Mouse (Mus musculus): ENCODE results near the gene Rhox2e.
"Not testable (repeated sequence)": the region's sequence is repeated elsewhere in the genome, so short reads cannot be mapped to it uniquely, and the experiment has no call there.

Gene Rhox2e

DNA sequence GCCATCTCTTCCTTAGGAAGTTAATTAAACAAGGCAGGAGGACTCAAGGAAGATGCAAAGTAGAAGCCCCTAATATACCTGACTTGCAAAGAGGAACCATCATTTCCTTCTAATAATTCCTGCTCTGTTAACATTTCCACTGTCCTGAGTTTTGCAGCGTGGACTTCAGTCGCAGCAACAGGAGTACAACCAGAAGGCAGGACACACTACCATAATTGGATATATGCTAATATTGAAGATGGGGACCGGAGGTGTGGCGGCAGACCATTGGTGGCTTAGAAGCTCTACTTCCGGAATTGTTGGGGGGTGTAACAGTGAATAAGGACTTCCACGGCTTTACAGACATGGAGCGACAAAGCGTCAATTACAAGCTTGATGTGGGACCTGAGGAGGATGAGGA lies at the start of gene Rhox2e:
Gene Rhox2e (plus strand): TSS at position 301 of the 400 bp plus-strand sequence.
- not testable (repeated sequence) for H3K27me3 ChIP-seq (ENCODE audit: insufficient read depth, low read length); H3K4me3 ChIP-seq (replicated peaks; ENCODE audit: low read length); H3K9me3 ChIP-seq (ENCODE audit: low read length); H3K4me1 ChIP-seq (replicated peaks; ENCODE audit: low read depth, low read length); H3K36me3 ChIP-seq (ENCODE audit: insufficient read depth, low read length)

GRCm38 (mm10) chrX:37514059-37514458 lies 16.2 kb upstream of the Rhox2e start, which contains the start of gene Rhox4d:
Rhox4d (plus strand) TSS chrX:37514359.
- not testable (repeated sequence) for H3K27me3 ChIP-seq (ENCODE audit: insufficient read depth, low read length); H3K36me3 ChIP-seq (ENCODE audit: insufficient read depth, low read length); H3K9me3 ChIP-seq (ENCODE audit: low read length); H3K4me1 ChIP-seq (replicated peaks; ENCODE audit: low read depth, low read length); H3K4me3 ChIP-seq (replicated peaks; ENCODE audit: low read length)

DNA sequence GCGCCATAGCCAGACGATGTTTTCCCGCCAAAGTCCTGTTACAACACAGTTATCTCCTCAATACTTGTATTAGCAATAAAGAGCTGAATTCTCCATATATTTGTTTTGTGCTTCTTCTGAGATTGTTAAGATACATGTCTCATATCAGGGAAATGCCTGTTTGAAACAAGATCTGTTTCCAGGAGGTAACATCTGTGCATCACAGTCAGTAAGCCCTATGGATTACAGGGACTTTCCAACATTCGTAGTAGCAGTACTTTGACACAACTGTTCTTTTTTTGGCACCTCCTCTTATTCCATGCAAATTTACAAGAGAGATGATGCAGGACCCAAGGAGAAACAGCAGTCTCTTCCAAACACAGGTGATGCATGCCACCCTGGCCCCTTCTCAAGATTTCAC lies 11.5 kb downstream of the Rhox2e start, which contains the start of gene Rhox3e:
Gene Rhox3e (plus strand): TSS at position 301 of the 400 bp plus-strand sequence.
- not testable (repeated sequence) for H3K27me3 ChIP-seq (ENCODE audit: insufficient read depth, low read length); H3K36me3 ChIP-seq (ENCODE audit: insufficient read depth, low read length)

DNA sequence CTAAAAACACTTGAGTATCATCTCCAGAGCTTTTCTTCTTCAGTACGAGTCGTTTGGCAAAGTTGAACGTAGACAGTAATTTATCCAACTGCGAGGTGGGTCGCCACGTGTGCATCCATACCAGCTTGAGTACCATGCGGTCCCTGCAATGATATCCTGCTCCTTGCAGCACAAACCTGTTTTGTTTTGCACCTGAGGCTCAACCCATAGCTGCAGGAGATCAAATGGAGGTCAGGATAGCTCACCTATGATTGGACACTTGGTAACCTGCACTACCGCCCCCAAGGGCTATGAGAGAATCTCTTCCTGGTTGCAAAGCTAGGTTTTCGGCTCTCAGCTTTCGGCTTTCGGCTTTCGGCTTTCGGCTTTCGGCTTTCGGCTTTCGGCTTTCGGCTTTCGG lies 26.9 kb downstream of the Rhox2e start, which contains the start of gene Rhox4e:
Gene Rhox4e (plus strand): TSS at position 301 of the 400 bp plus-strand sequence.
- not testable (repeated sequence) for H3K36me3 ChIP-seq (ENCODE audit: insufficient read depth, low read length); H3K4me1 ChIP-seq (replicated peaks; ENCODE audit: low read depth, low read length); H3K9me3 ChIP-seq (ENCODE audit: low read length); H3K27me3 ChIP-seq (ENCODE audit: insufficient read depth, low read length); H3K4me3 ChIP-seq (replicated peaks; ENCODE audit: low read length)

More for the DNA sequence above, 11.5 kb downstream of the Rhox2e start, which contains the start of gene Rhox3e:
- not testable (repeated sequence) for H3K4me1 ChIP-seq (replicated peaks; ENCODE audit: low read depth, low read length); H3K4me3 ChIP-seq (replicated peaks; ENCODE audit: low read length); H3K9me3 ChIP-seq (ENCODE audit: low read length)

DNA sequence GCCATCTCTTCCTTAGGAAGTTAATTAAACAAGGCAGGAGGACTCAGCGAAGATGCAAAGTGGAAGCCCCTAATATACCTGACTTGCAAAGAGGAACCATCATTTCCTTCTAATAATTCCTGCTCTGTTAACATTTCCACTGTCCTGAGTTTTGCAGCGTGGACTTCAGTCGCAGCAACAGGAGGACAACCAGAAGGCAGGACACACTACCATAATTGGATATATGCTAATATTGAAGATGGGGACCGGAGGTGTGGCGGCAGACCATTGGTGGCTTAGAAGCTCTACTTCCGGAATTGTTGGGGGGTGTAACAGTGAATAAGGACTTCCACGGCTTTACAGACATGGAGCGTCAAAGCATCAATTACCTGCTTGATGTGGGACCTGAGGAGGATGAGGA lies 40.9 kb downstream of the Rhox2e start, which contains the start of gene Rhox2f:
Gene Rhox2f (plus strand): TSS at position 301 of the 400 bp plus-strand sequence.
- H3K27me3 ChIP-seq (ENCODE audit: insufficient read depth, low read length); H3K9me3 ChIP-seq (ENCODE audit: low read length); H3K4me3 ChIP-seq (replicated peaks; ENCODE audit: low read length); H3K4me1 ChIP-seq (replicated peaks; ENCODE audit: low read depth, low read length); H3K36me3 ChIP-seq (ENCODE audit: insufficient read depth, low read length): not testable (repeated sequence)

- H3K36me3 ChIP-seq (ENCODE audit: insufficient read depth, low read length); H3K4me1 ChIP-seq (replicated peaks; ENCODE audit: low read depth, low read length); H3K27me3 ChIP-seq (ENCODE audit: insufficient read depth, low read length); H3K4me3 ChIP-seq (replicated peaks; ENCODE audit: low read length); H3K9me3 ChIP-seq (ENCODE audit: low read length): not testable (repeated sequence)
Observed at GRCm38 (mm10) chrX:37572638-37573037, 42.4 kb downstream of the Rhox2e start.

GRCm38 (mm10) chrX:37580692-37581091 lies 50.4 kb downstream of the Rhox2e start, which contains the start of gene Rhox3f:
Rhox3f (plus strand) TSS chrX:37580992.
- H3K36me3 ChIP-seq (ENCODE audit: insufficient read depth, low read length); H3K27me3 ChIP-seq (ENCODE audit: insufficient read depth, low read length); H3K4me3 ChIP-seq (replicated peaks; ENCODE audit: low read length); H3K4me1 ChIP-seq (replicated peaks; ENCODE audit: low read depth, low read length); H3K9me3 ChIP-seq (ENCODE audit: low read length): not testable (repeated sequence)
